ENCODE assay signal across 8 mouse cellular contexts in the genomic region with DNA sequence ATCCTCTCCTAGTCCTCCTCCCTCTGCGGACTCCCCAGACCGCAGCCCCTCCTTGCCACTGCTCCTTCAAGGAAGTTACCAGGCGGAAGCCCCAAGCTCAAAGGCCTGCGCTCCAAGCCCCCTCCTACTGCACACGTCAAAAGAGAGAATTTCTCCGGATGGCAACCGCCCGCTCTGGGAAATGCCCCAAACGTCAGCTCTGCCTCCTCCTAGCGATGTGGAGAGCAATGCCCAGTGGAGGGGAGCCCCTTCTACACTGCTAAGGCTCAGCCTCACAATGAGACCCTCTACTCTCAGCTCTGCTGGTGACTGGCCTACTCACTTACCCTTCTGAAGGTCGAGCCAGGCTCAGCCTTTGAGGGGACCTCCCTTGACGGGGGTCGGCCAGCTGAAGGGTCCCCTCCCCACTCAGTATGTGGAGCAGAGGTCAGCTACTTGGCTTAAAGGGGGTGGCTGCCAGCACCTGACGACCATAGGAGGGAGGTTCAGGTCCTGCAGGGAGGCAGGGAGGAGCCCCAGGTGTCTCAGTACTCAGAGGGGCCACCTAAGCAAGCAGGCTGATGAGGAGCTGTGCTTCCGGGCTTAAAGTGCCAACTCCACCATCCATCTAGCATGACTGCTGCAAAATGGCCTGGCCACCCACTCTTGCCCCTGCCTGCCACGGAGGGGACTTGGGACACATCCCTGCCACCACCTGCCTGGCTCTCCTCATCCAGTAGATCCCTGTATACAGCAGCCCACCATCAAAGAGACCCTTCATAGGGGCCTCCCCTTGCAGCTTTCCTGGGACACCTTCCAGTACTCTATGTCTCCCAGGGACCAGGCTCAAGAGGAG.
DNase-seq lines count a peak whose midpoint lies in the region; ATAC-seq and TF ChIP-seq lines count a peak whose summit lies in the region.

No protein-coding gene starts in this region.

- intact Hi-C loops in left cerebral cortex, postnatal 36 days (cut with DNase I): loop anchor here (5.0 kb wide), 1 partner anchor 152 kb away; a partner anchor contains a TSS

- no peak overlapping the region for H3K9ac ChIP-seq in kidney, postnatal 0 days (ENCODE audit: low read depth, low read length)

- no peak overlapping the region; the same call in 1 of the 2 replicates for H3K4me3 ChIP-seq in kidney, postnatal 0 days (replicated peaks; ENCODE audit: low read depth, low read length)
- peak overlapping the region; percentile 90 for H3K4me3 ChIP-seq in cortical plate, adult 2 months (ENCODE audit: insufficient read depth, low read length)
- peak overlapping the region; percentile 94 for H3K4me3 ChIP-seq in olfactory bulb, adult 2 months (ENCODE audit: insufficient read depth, low read depth, low read length)

- TF ChIP-seq POLR2A in cortical plate, adult 2 months (IDR thresholded peaks at IDR 0.05; ENCODE audit: extremely low read depth, insufficient read depth, low read length): 0 out of 2 replicates have a peak, but pooled peaks have one; percentile 38
- no peak for TF ChIP-seq POLR2A in olfactory bulb, adult 2 months (IDR thresholded peaks at IDR 0.05; ENCODE audit: insufficient read depth, low read depth, low read length)

- DNase-seq in kidney, postnatal 0 days (ENCODE audit: low spot score): no peak
- no peak for DNase-seq in kidney, adult 18-20 months
- peak; percentile 50 to 53 for DNase-seq in left cerebral cortex, postnatal 36 days (ENCODE audit: low spot score in 2 of 2)
- DNase-seq in lung, postnatal 14 days: no peak
- DNase-seq in heart, adult 9 months (ENCODE audit: low spot score in 2 of 2): no peak

- peaks cover 15% of the 10 kb centered on the region for H3K27me3 ChIP-seq in kidney, postnatal 0 days (ENCODE audit: insufficient read depth, low read length)

- no peaks in the 10 kb centered on the region for H3K9me3 ChIP-seq in kidney, postnatal 0 days (replicated peaks; ENCODE audit: low read length)

- no peak for TF ChIP-seq CTCF in kidney, postnatal 0 days (IDR thresholded peaks at IDR 0.05; ENCODE audit: low read depth)
- no peak for TF ChIP-seq CTCF in cortical plate, adult 2 months (IDR thresholded peaks at IDR 0.05; ENCODE audit: extremely low read depth, insufficient read depth, low read length)
- no peak for TF ChIP-seq CTCF in olfactory bulb, adult 2 months (IDR thresholded peaks at IDR 0.05; ENCODE audit: insufficient read depth, low read depth, low read length)

- H3K27ac ChIP-seq in kidney, postnatal 0 days: no peak overlapping the region
- peak overlapping the region; percentile 26 for H3K27ac ChIP-seq in cortical plate, adult 2 months (ENCODE audit: insufficient read depth, low read length)
- H3K27ac ChIP-seq in olfactory bulb, adult 2 months (ENCODE audit: insufficient read depth, low read depth, low read length): peak overlapping the region; percentile 94

- ATAC-seq in kidney, postnatal 0 days (replicated peaks; ENCODE audit: low FRiP score, low read depth): no peak
- ATAC-seq in megakaryocyte progenitor cell, adult 5-6 weeks (replicated peaks; ENCODE audit: poor library complexity): no peak

- no peaks in the 10 kb centered on the region for H3K36me3 ChIP-seq in kidney, postnatal 0 days (ENCODE audit: insufficient read depth, low read length)

- WGBS in kidney, postnatal 0 days: 22% methylated on average over 16 of the region's 16 CpGs
- 3% methylated on average over 16 of the region's 16 CpGs for WGBS in olfactory bulb, adult 2 months

- 0 out of 2 replicates have a peak, but pooled peaks cover 3% of the 10 kb centered on the region for H3K4me1 ChIP-seq in kidney, postnatal 0 days (replicated peaks; ENCODE audit: insufficient read depth, low read length)
- H3K4me1 ChIP-seq in cortical plate, adult 2 months (ENCODE audit: control insufficient read depth, insufficient read depth, low read length): peaks cover 20% of the 10 kb centered on the region
- H3K4me1 ChIP-seq in olfactory bulb, adult 2 months (ENCODE audit: control insufficient read depth, insufficient read depth, low read length): peaks cover 49% of the 10 kb centered on the region

- peak overlapping the region; percentile 61; the same call in 1 of the 2 replicates for H3K4me2 ChIP-seq in kidney, postnatal 0 days (ENCODE audit: low read length)

Comparison
In these comparisons a context has a peak if more than half of its experiments do, and no peak if none do; other contexts are left out.
1. DNase-seq: peak in left cerebral cortex, postnatal 36 days (2 of 2); none in kidney, postnatal 0 days (single experiment), kidney, adult 18-20 months (single experiment), lung, postnatal 14 days (single experiment) and heart, adult 9 months (0 of 2).